Mouse (Mus musculus) cerebellum, adult 2 months (tissue): ENCODE data around the gene Iba57. TPM values are rescaled to one million over a fixed set of nuclear protein-coding genes. Genes with fewer than 3 reads are reported as not detected.

Experiments used
- DNase-seq, 2 experiments: peaks; one replicate each; pipeline ENCODE4 v3.0.0; 2021
- H3K27ac ChIP-seq: fragments of 200-500 bp; 2 replicates; pipeline ENCODE4 v1.5.1; 2012; ENCODE audit warnings: low read length, control low read depth, inconsistent platforms; ENCODE audit not compliant: insufficient read depth
- H3K27me3 ChIP-seq: fragments of 200-500 bp; 2 replicates; pipeline ENCODE4 v1.6.1; 2012; ENCODE audit warnings: inconsistent platforms, mild to moderate bottlenecking, low read length, moderate library complexity; ENCODE audit not compliant: control insufficient read depth, insufficient read depth
- H3K4me1 ChIP-seq: fragments of 200-500 bp; 2 replicates; pipeline ENCODE4 v1.6.1; 2011; ENCODE audit warnings: low read length; ENCODE audit not compliant: control insufficient read depth, insufficient read depth
- H3K4me3 ChIP-seq: fragments of 200-500 bp; replicated peaks from 2 replicates; pipeline ENCODE3; 2011; ENCODE audit warnings: mild to moderate bottlenecking, low read depth, low read length, control low read depth; ENCODE audit not compliant: insufficient read depth
- CTCF ChIP-seq: fragments of 200-500 bp; IDR thresholded peaks from 2 replicates; pipeline ENCODE4 v1.5.1; 2011; ENCODE audit warnings: low read depth, mild to moderate bottlenecking, control low read depth, low read length, moderate library complexity, borderline replicate concordance; ENCODE audit not compliant: insufficient read depth
- POLR2A ChIP-seq: fragments of 200-500 bp; IDR thresholded peaks from 2 replicates; pipeline ENCODE4 v1.6.1; 2011; ENCODE audit warnings: low read length, control low read depth, borderline replicate concordance; ENCODE audit not compliant: insufficient read depth
- WGBS: fragments of 180-500 bp; shearing (Covaris S2); methylation state at CpG from one replicate; pipeline ENCODE4 v1.1.7; 2018; 5-methylcytosine and 5-hydroxymethylcytosine counted together
- polyA plus RNA-seq: library from polyadenylated mRNA; depleted of rRNA; stranded (reverse); fragments of >200 nt; gene quantifications from 2 replicates; pipeline ENCODE4 v1.2.3, GENCODE M21; 2012

Iba57 gene
- polyA plus RNA-seq, 1 experiment = 5.7 TPM

DNA sequence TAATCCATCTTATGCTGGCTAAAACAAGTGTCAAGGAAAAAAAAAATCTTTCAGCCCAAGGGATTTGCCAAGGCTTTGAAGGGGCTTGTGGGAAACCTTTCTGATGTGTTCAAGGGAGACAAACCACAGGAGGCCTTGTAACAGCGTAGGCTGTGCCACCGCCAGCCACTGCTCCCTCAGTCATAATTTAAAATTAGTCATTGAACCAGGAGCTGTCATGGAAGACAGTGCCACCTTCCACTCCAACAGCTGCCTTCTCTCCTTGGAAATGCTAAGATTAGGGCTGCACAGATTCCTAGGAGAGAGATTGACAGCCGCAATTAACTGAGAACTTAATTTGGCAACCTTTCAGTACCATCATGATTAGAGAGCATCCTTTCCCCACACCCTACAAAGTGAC lies 14.2 kb downstream of the Iba57 start:
- Histone ChIP-seq H3K27ac (no peak overlapping the region), H3K4me1 (no peaks in the 10 kb centered on the region), H3K4me3 (no peak overlapping the region), H3K27me3 (no peaks in the 10 kb centered on the region; the same call in 1 of the 2 replicates)
- TF ChIP-seq POLR2A (no peak), CTCF (no peak)
- no peak for DNase-seq
- WGBS = 39% methylated on average over 3 of the region's 3 CpGs

DNA sequence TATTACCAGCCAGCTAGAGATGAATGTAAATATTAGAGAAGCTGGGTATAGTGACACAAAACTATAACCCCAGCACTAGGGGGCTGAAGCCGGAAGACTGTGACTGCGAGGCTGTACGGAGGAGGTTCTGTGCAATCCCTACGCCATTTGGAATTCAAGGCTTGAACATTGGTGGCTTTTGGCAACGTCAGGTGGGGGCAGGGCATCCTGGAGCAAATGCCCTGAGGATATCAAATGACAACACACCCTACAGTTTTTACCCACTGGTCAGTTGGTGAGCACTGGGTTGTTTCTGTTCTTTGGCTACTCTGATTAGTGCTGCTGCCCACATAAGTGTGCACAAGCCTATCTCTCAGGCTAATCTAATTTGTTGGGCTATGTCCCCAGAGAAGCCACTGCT lies 20.6 kb downstream of the Iba57 start:
- 79% methylated on average over 5 of the region's 5 CpGs for WGBS
- Histone ChIP-seq H3K27me3 (no peaks in the 10 kb centered on the region), H3K27ac (no peak overlapping the region), H3K4me1 (no peaks in the 10 kb centered on the region), H3K4me3 (no peak overlapping the region)
- no peak for TF ChIP-seq CTCF
- no peak for TF ChIP-seq POLR2A
- DNase-seq = no peak

DNA sequence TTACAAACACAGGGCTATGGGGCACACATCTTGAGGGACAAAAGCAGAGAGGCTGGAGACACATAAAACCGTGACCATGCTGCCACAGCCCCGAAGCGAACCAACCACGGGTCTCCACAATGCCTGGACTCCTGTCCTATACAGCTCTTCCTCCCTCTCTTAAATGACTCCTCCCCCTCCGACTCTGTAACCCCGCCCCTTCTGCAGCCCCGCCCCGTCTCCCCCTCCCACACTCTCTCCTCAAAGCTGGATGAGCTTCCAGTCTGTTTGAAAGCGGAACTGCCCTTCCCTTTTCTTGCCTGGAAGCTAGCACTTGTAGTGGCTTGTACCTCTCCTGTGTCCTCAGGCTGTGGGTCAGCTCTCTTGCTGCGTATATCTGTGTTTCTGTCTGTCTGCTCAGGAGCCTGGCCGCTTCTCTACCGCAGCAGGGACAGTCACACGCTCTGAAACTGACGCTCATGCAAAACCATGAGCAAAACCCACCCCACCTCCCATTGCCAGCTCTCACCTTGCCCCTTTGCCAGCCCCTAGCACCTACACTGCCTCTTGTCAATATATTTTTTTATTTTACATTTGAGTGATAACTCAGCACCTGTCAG lies 21.7 kb downstream of the Iba57 start:
- DNase-seq = no peak
- Histone ChIP-seq H3K27me3 (no peaks in the 10 kb centered on the region), H3K4me3 (no peak overlapping the region), H3K27ac (no peak overlapping the region), H3K4me1 (no peaks in the 10 kb centered on the region)
- TF ChIP-seq POLR2A = no peak
- TF ChIP-seq CTCF = no peak
- WGBS = 9% methylated on average over 14 of the region's 14 CpGs

DNA sequence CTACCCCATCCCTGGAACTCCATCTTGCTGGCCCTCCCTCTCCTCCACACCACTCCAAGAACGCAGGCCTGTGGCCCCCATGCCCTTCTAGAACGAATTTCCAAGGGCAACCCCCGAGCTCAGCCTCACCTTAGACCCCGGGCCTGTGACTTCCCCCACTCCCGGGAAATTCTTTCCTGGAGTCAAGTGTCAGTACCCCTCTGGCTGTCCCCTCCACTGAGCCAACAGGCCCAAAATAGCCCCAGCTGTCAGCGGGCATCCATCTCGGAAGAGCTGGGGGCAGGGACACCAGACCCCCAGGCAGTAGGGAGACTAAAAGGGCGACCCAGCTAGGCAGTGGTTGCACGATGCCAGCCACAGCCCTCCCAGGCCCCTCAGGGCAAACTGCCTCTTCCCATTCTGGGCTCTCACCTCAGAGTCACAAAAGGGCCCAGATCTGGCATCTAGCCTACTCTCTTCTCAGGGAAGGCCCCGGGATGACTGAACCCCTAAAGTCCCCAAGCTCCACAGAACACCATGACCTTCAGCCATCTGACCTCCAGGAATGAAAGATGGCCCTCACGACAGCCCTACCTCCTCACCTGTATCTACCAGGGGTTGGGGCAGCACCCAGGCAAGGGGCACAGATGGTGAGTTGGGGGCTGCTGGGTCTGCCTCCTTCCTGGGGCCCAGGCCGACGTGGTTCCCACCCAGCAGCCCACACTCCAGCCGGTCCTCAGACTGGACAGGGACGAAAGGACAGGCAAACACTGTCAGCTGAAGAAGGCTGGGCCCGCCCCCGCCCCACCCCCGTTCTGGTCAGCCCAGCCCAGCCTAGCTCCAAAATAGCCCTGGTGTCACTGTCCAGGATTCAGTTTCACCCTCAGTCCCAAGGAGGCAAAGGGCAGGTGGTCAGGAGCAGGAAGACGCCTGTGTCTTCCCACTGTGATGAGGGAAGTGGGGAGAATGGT lies 24.7 kb downstream of the Iba57 start:
- DNase-seq = no peak
- Histone ChIP-seq H3K27ac (no peak overlapping the region), H3K4me3 (no peak overlapping the region), H3K4me1 (no peaks in the 10 kb centered on the region; the same call in 1 of the 2 replicates), H3K27me3 (no peaks in the 10 kb centered on the region; the same call in 1 of the 2 replicates)
- TF ChIP-seq CTCF (no peak), POLR2A (no peak)
- WGBS = 68% methylated on average over 19 of the region's 19 CpGs

DNA sequence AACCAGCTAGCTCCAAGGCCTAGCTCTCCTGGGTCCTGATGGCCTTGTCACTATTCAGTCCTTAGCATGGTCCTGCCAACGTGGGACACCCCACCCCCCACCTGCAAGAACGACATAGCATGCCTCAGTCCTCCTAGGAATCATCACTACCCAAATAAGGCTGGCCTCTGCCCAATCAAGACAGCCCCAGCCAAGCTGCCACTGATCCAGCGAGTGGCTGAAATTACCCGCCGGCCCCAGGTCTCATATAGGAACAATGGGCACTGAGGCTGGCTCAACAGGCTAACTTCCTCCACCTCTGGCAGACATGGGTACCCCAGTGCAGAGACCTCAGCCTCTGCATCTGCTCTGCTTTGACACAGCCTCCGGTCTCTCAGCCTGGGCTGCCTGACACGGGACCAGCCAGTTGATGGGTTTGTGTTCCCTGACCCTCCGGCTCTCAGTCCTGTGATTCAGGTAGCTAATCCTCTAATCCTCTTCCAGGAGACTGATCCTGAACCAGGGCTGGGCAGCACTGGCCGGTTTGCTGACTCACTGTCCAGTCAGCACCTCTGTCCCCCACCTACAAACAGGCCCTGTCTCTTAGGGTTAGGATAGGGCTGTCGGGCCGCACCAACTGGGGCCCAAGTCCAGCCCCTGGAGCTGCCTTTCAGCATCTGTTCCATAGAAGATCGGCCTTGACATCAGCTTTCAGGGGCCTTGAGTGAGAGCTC lies 26.4 kb downstream of the Iba57 start:
- H3K4me3 ChIP-seq = no peak overlapping the region
- no peak for TF ChIP-seq CTCF
- TF ChIP-seq POLR2A = no peak
- H3K27ac ChIP-seq = no peak overlapping the region
- H3K27me3 ChIP-seq = no peaks in the 10 kb centered on the region; the same call in 1 of the 2 replicates
- DNase-seq = no peak
- WGBS = 70% methylated on average over 12 of the region's 12 CpGs
- H3K4me1 ChIP-seq = no peaks in the 10 kb centered on the region; the same call in 1 of the 2 replicates

DNA sequence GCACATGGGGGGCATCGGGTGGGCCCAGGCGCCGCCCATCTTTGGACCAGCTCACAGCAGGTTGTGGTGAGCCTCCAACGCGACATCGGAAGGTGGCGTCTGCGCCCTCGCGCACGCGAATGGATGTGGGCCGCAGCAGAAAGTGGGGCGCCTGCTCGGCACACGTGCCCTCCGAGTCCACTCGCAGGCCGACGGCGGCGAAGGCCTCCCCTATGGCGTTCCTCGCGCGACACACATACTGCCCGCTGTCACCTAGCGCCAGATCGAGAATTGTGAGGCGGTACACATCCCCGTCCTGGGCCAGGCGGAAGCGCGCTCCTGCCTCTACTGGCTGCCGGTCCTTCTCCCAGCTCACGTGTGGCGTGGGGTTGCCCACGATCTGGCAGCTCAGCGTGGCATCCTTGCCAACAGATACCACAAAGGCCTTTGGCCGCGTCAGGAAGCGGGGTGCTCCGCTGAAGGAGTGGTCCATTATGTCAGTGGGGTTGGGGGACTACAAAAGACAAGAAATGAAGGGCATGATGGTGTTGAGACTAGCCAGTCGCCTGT lies 27.6 kb downstream of the Iba57 start, which contains the start of gene Obscn:
Obscn (minus strand) TSS at position 499 of the 549 bp plus-strand sequence.
- Histone ChIP-seq H3K27ac (no peak within 1 kb of the TSS), H3K27me3 (no peaks in the 10 kb centered on the region; the same call in 1 of the 2 replicates), H3K4me1 (peaks cover 2% of the 10 kb centered on the region; the same call in 1 of the 2 replicates), H3K4me3 (no peak within 1 kb of the TSS)
- no peak for DNase-seq
- TF ChIP-seq CTCF (no peak), POLR2A (no peak)
- WGBS = 13% methylated on average over 44 of the region's 44 CpGs
